Mouse (Mus musculus) embryonic facial prominence, embryonic 11.5 days (tissue): ENCODE measurements around the gene Arpc2. TPM values are rescaled to one million over a fixed set of nuclear protein-coding genes. Genes with fewer than 3 reads are reported as not detected.

Experiments used
- ATAC-seq: fragments of 200-750 bp; cut with Nextera tagmentation; replicated peaks from 2 replicates; pipeline ENCODE4 v1.8.0; 2017; ENCODE audit warnings: low read depth; ENCODE audit not compliant: insufficient number of reproducible peaks, low FRiP score, low TSS enrichment
- DNase-seq: peaks from one replicate; pipeline ENCODE4 v3.0.0-alpha.2; 2015; ENCODE audit warnings: low spot score
- H3K27ac ChIP-seq: fragments of 300-500 bp; sonication (generic); replicated peaks from 2 replicates; pipeline ENCODE4 v1.5.1; 2014; ENCODE audit warnings: mild to moderate bottlenecking, low read depth, low read length, control low read depth
- H3K27me3 ChIP-seq: fragments of 300-500 bp; sonication (generic); 2 replicates; pipeline ENCODE4 v1.6.1; 2014; ENCODE audit warnings: mild to moderate bottlenecking, low read length, moderate library complexity, mixed read lengths; ENCODE audit not compliant: control insufficient read depth, insufficient read depth
- H3K36me3 ChIP-seq: fragments of 300-500 bp; sonication (generic); replicated peaks from 2 replicates; pipeline ENCODE4 v1.6.1; 2014; ENCODE audit warnings: low read depth, mild to moderate bottlenecking, low read length, moderate library complexity, mixed read lengths; ENCODE audit not compliant: control insufficient read depth, insufficient read depth
- H3K4me1 ChIP-seq: fragments of 300-500 bp; sonication (generic); 2 replicates; pipeline ENCODE4 v1.6.1; 2014; ENCODE audit warnings: low read length, mixed read lengths; ENCODE audit not compliant: control insufficient read depth, insufficient read depth
- H3K4me2 ChIP-seq: fragments of 300-500 bp; sonication (generic); 2 replicates; pipeline ENCODE4 v1.6.1; 2014; ENCODE audit warnings: low read depth, mild to moderate bottlenecking, control low read depth, low read length, moderate library complexity
- H3K4me3 ChIP-seq: fragments of 300-500 bp; sonication (generic); 2 replicates; pipeline ENCODE4 v1.5.1; 2014; ENCODE audit warnings: low read depth, low read length, control low read depth
- H3K9ac ChIP-seq: fragments of 300-500 bp; sonication (generic); replicated peaks from 2 replicates; pipeline ENCODE4 v1.6.1; 2014; ENCODE audit warnings: mild to moderate bottlenecking, control low read depth, low read length
- H3K9me3 ChIP-seq: fragments of 300-500 bp; sonication (generic); replicated peaks from 2 replicates; pipeline ENCODE4 v1.6.1; 2016; ENCODE audit warnings: mild to moderate bottlenecking, low read length, inconsistent platforms, mixed read lengths; ENCODE audit not compliant: control insufficient read depth
- WGBS: fragments of 180-500 bp; shearing (Covaris S2); extraction: QIAGEN DNeasy Blood & Tissue Kit; methylation state at CpG from one replicate; pipeline ENCODE4 v1.1.7; 2014; 5-methylcytosine and 5-hydroxymethylcytosine counted together
- polyA plus RNA-seq: library from polyadenylated mRNA; unstranded; fragments of >200 nt; fragmentation: Nextera tagmentation; extraction: Ambion mirVana; gene quantifications from 2 replicates; pipeline ENCODE4 v1.2.1, GENCODE M21; 2014

Arpc2 gene
- polyA plus RNA-seq, 1 experiment from 2014 or later, result 380 TPM

DNA sequence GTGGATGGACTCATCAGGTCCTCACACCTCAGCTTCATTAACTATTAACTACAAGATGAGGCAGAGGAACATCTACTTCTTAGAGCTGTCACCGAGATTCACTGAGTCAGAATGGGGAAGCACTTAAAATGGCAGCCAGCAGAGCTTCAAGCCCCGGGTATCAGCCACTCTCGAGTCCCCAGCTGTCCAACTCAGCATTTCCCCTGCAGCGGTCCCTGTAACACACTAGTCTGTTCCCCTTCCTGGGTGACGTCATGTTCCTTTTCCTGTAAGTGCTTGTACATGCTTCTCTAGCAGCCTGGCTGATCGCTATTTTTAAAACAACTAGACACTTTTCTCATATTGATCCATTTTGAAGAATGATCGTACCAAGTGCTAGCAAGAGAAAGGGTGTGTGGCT, 8.6 kb upstream of the Arpc2 start:
- H3K4me1 ChIP-seq, result no peaks in the 10 kb centered on the region
- no peak overlapping the region for H3K9ac ChIP-seq
- H3K4me2 ChIP-seq, result no peak overlapping the region
- no peaks in the 10 kb centered on the region for H3K27me3 ChIP-seq
- H3K9me3 ChIP-seq, result no peaks in the 10 kb centered on the region
- WGBS, result 80% methylated on average over 7 of the region's 7 CpGs
- no peak overlapping the region for H3K27ac ChIP-seq
- H3K36me3 ChIP-seq, result no peaks in the 10 kb centered on the region
- DNase-seq (no peak), ATAC-seq (no peak)
- H3K4me3 ChIP-seq, result no peak overlapping the region

DNA sequence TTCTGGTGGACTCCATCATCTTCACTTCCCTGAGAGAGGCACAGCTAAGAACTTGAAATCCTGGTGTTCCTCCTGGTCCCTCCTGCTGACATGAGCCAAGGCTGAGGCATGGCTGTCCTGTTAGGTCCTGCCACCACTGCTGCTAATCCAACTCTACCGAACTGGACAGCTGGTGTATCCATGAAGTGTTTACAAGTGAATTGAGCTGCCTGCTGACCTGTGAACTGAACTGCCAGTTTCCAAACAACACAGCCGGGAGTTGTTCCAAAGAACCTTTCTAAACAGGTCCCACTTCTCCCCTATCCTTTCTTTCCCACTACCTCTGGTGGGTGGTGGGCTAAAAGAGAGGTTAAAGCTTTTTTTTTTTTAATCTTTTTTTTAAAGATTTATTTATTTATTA, 5.9 kb upstream of the Arpc2 start:
- WGBS, result 69% methylated on average over 2 of the region's 2 CpGs
- H3K4me1 ChIP-seq, result no peaks in the 10 kb centered on the region
- H3K27ac ChIP-seq, result no peak overlapping the region
- no peaks in the 10 kb centered on the region for H3K36me3 ChIP-seq
- DNase-seq, result no peak
- H3K9me3 ChIP-seq, result no peaks in the 10 kb centered on the region
- no peaks in the 10 kb centered on the region for H3K27me3 ChIP-seq
- H3K4me3 ChIP-seq, result no peak overlapping the region
- no peak for ATAC-seq
- H3K4me2 ChIP-seq, result no peak overlapping the region
- no peak overlapping the region for H3K9ac ChIP-seq

GRCm38 (mm10) chr1:74230992-74231391, 4.9 kb upstream of the Arpc2 start:
- no peaks in the 10 kb centered on the region for H3K9me3 ChIP-seq
- WGBS, result no CpG with 5 or more reads among the region's 1 CpGs
- ATAC-seq, result no peak
- H3K36me3 ChIP-seq, result no peaks in the 10 kb centered on the region
- H3K4me1 ChIP-seq, result no peaks in the 10 kb centered on the region
- H3K4me3 ChIP-seq, result no peak overlapping the region
- no peak for DNase-seq
- H3K27me3 ChIP-seq, result no peaks in the 10 kb centered on the region
- H3K27ac ChIP-seq, result no peak overlapping the region
- no peak overlapping the region for H3K4me2 ChIP-seq
- H3K9ac ChIP-seq, result no peak overlapping the region

DNA sequence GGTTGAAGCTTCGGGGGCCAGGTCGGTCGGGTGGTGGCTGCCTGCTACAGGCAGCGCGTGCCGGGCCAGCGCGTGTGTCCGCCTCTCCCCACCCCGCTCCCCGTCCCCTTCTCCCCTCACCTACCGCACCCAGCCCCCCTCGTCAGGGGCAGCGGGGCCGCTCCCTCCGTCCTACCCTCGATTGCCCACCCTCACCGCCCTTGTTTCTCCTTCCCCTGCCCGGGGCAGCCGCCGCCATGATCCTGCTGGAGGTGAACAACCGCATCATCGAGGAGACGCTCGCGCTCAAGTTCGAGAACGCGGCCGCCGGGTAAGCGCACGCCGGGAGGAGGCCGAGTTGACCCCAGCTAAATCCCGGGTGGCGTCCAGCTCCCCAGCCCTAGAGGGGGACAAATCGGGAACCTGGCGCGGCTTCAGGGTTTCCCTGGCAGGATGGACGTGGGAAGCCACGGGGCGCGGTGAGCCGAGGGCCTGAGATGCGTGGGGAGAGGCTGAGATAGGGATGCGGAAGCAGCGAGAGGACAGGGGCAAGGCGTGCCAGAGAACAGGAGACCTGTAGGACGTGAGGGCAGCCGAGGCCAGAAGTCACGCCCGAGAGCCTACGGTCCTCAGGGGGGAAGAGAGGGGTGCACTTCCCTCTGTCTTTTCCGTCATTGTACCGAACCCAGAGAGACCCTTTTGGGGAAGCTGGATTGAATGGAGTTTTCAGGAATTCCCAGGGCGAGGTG, 870 bp downstream of the Arpc2 start:
- Histone ChIP-seq H3K9me3 (no peaks in the 10 kb centered on the region), H3K4me2 (peak overlapping the region; percentile 65), H3K27ac (peak overlapping the region; percentile 54), H3K27me3 (no peaks in the 10 kb centered on the region), H3K9ac (peak overlapping the region; percentile 89), H3K36me3 (no peaks in the 10 kb centered on the region), H3K4me3 (peak overlapping the region; percentile 91), H3K4me1 (0 out of 2 replicates have a peak, but pooled peaks cover 3% of the 10 kb centered on the region)
- ATAC-seq (peak; percentile 77), DNase-seq (peak; percentile 15)
- under 1% methylated on average over 52 of the region's 57 CpGs for WGBS

DNA sequence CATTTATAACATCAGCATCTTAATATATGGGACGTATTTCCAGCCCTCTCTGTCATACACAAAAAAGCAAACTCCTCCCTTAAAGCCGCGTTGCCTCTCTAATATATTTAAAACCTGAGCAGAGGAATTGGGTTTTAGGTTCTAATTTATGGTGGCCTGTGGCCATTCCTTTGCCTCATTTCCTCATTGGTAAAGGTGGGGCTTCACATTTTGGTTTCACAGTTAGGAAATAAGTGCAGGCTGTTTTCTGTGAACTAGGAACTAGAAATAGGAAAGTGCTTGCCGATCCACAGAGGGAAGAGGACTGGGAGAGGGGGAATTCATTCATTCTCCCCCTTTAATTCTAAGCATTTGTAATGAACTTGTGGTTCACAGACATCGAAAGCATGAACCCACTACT, 1.8 kb downstream of the Arpc2 start:
- Histone ChIP-seq H3K4me1 (0 out of 2 replicates have a peak, but pooled peaks cover 3% of the 10 kb centered on the region), H3K9ac (0 out of 2 replicates have a peak overlapping the region, but pooled peaks have one; percentile 1), H3K27ac (no peak overlapping the region), H3K4me3 (peak overlapping the region; percentile 91), H3K36me3 (no peaks in the 10 kb centered on the region), H3K4me2 (peak overlapping the region; percentile 65), H3K9me3 (no peaks in the 10 kb centered on the region), H3K27me3 (no peaks in the 10 kb centered on the region)
- no peak for ATAC-seq
- WGBS, result 49% methylated on average over 5 of the region's 5 CpGs
- no peak for DNase-seq

GRCm38 (mm10) chr1:74238136-74238535, 2.3 kb downstream of the Arpc2 start:
- Histone ChIP-seq H3K9me3 (no peaks in the 10 kb centered on the region), H3K4me2 (peak overlapping the region; percentile 65), H3K27ac (no peak overlapping the region), H3K4me3 (peak overlapping the region; percentile 91), H3K4me1 (0 out of 2 replicates have a peak, but pooled peaks cover 3% of the 10 kb centered on the region), H3K36me3 (no peaks in the 10 kb centered on the region), H3K9ac (no peak overlapping the region), H3K27me3 (no peaks in the 10 kb centered on the region)
- DNase-seq (no peak), ATAC-seq (no peak)
- WGBS, result 73% methylated on average over 1 of the region's 1 CpGs

GRCm38 (mm10) chr1:74239162-74239561, 3.3 kb downstream of the Arpc2 start:
- Histone ChIP-seq H3K4me2 (no peak overlapping the region), H3K4me1 (0 out of 2 replicates have a peak, but pooled peaks cover 3% of the 10 kb centered on the region), H3K9me3 (no peaks in the 10 kb centered on the region), H3K27me3 (no peaks in the 10 kb centered on the region), H3K4me3 (no peak overlapping the region), H3K36me3 (no peaks in the 10 kb centered on the region), H3K9ac (no peak overlapping the region), H3K27ac (no peak overlapping the region)
- 70% methylated on average over 7 of the region's 7 CpGs for WGBS
- DNase-seq (no peak), ATAC-seq (no peak)

- Histone ChIP-seq H3K27ac (no peak overlapping the region), H3K36me3 (no peaks in the 10 kb centered on the region), H3K4me3 (no peak overlapping the region), H3K9me3 (no peaks in the 10 kb centered on the region), H3K9ac (no peak overlapping the region), H3K4me1 (0 out of 2 replicates have a peak, but pooled peaks cover 3% of the 10 kb centered on the region), H3K27me3 (no peaks in the 10 kb centered on the region), H3K4me2 (no peak overlapping the region)
- ATAC-seq, result no peak
- WGBS, result 66% methylated on average over 11 of the region's 11 CpGs
- DNase-seq, result no peak
These were observed 3.7 kb downstream of the Arpc2 start for GRCm38 (mm10) chr1:74239618-74240017.
